Mouse (Mus musculus) embryonic facial prominence, embryonic 12.5 days (tissue): ENCODE data around the gene Stra6l. TPM values are rescaled to one million over a fixed set of nuclear protein-coding genes. Genes with fewer than 3 reads are reported as not detected.

ENCODE experiments used
- ATAC-seq: fragments of 200-750 bp; cut with Nextera tagmentation; 2 replicates; pipeline ENCODE4 v1.8.0; 2017; ENCODE audit not compliant: insufficient number of reproducible peaks, insufficient read depth, low FRiP score, low TSS enrichment
- H3K27ac ChIP-seq: fragments of 300-500 bp; sonication (generic); 2 replicates; pipeline ENCODE4 v1.5.1; 2016; ENCODE audit warnings: mild to moderate bottlenecking
- H3K27me3 ChIP-seq: fragments of 300-500 bp; sonication (generic); 2 replicates; pipeline ENCODE4 v1.6.1; 2016; ENCODE audit warnings: mild to moderate bottlenecking, moderate library complexity
- H3K36me3 ChIP-seq: fragments of 300-500 bp; sonication (generic); 2 replicates; pipeline ENCODE4 v1.6.1; 2016; ENCODE audit warnings: mild to moderate bottlenecking
- H3K4me1 ChIP-seq: fragments of 300-500 bp; sonication (generic); 2 replicates; pipeline ENCODE4 v1.6.1; 2016
- H3K4me2 ChIP-seq: fragments of 300-500 bp; sonication (generic); replicated peaks from 2 replicates; pipeline ENCODE4 v1.6.1; 2016; ENCODE audit warnings: mild to moderate bottlenecking, moderate library complexity
- H3K4me3 ChIP-seq: fragments of 300-500 bp; sonication (generic); 2 replicates; pipeline ENCODE4 v1.5.1; 2016; ENCODE audit warnings: mild to moderate bottlenecking
- H3K9ac ChIP-seq: fragments of 300-500 bp; sonication (generic); 2 replicates; pipeline ENCODE4 v1.6.1; 2016; ENCODE audit warnings: mild to moderate bottlenecking, moderate library complexity
- H3K9me3 ChIP-seq: fragments of 300-500 bp; sonication (generic); 2 replicates; pipeline ENCODE4 v1.6.1; 2016; ENCODE audit warnings: mild to moderate bottlenecking, moderate library complexity
- WGBS: fragments of 180-500 bp; shearing (Covaris S2); methylation state at CpG from one replicate; pipeline ENCODE4 v1.1.7; 2016; 5-methylcytosine and 5-hydroxymethylcytosine counted together
- polyA plus RNA-seq: library from polyadenylated mRNA; unstranded; fragments of >200 nt; fragmentation: Nextera tagmentation; extraction: Ambion mirVana; gene quantifications from 2 replicates; pipeline ENCODE4 v1.2.1, GENCODE M21; 2016

Gene Stra6l
- polyA plus RNA-seq, 1 experiment from 2014 or later, result 0.15 TPM

GRCm38 (mm10) chr4:45889487-45889886 is 41.0 kb downstream of the Stra6l start:
- H3K4me1 ChIP-seq, result peaks cover 9% of the 10 kb centered on the region
- whole genome bisulfite sequencing, result 67% methylated on average over 6 of the region's 6 CpGs
- no peak for ATAC-seq
- no peaks in the 10 kb centered on the region for H3K36me3 ChIP-seq
- H3K4me3 ChIP-seq, result no peak overlapping the region
- H3K27ac ChIP-seq, result no peak overlapping the region
- H3K9ac ChIP-seq, result no peak overlapping the region
- no peaks in the 10 kb centered on the region for H3K9me3 ChIP-seq
- 0 out of 2 replicates have a peak, but pooled peaks cover 3% of the 10 kb centered on the region for H3K27me3 ChIP-seq
- no peak overlapping the region for H3K4me2 ChIP-seq

- Histone ChIP-seq H3K27ac (no peak within 1 kb of the TSS), H3K4me2 (peak within 1 kb of the TSS; percentile 38), H3K9ac (no peak within 1 kb of the TSS), H3K4me3 (no peak within 1 kb of the TSS), H3K4me1 (peaks cover 9% of the 10 kb centered on the region), H3K36me3 (no peaks in the 10 kb centered on the region), H3K27me3 (0 out of 2 replicates have a peak, but pooled peaks cover 3% of the 10 kb centered on the region), H3K9me3 (no peaks in the 10 kb centered on the region)
- peak; percentile 56; the same call in 1 of the 2 replicates for ATAC-seq
- WGBS, result 12% methylated on average over 19 of the region's 19 CpGs
Measured at GRCm38 (mm10) chr4:45890066-45890761, 41.8 kb downstream of the Stra6l start, which contains the start of gene Ccdc180. Ccdc180 (plus strand) TSS chr4:45890303.

- Histone ChIP-seq H3K9ac (no peak overlapping the region), H3K4me1 (peaks cover 7% of the 10 kb centered on the region; the same call in 1 of the 2 replicates), H3K9me3 (no peaks in the 10 kb centered on the region), H3K27me3 (peaks cover 7% of the 10 kb centered on the region), H3K4me2 (no peak overlapping the region), H3K4me3 (no peak overlapping the region), H3K27ac (no peak overlapping the region), H3K36me3 (no peaks in the 10 kb centered on the region)
- WGBS, result 12% methylated on average over 16 of the region's 16 CpGs
- ATAC-seq, result 0 out of 2 replicates have a peak, but pooled peaks have one; percentile 47
Measured at GRCm38 (mm10) chr4:45896425-45897081, 48.1 kb downstream of the Stra6l start.

GRCm38 (mm10) chr4:45898413-45898812 is 49.9 kb downstream of the Stra6l start:
- H3K4me1 ChIP-seq, result peaks cover 7% of the 10 kb centered on the region; the same call in 1 of the 2 replicates
- H3K4me2 ChIP-seq, result no peak overlapping the region
- no peaks in the 10 kb centered on the region for H3K36me3 ChIP-seq
- 55% methylated on average over 5 of the region's 5 CpGs for WGBS
- no peak for ATAC-seq
- H3K9me3 ChIP-seq, result no peaks in the 10 kb centered on the region
- H3K27ac ChIP-seq, result no peak overlapping the region
- no peak overlapping the region for H3K9ac ChIP-seq
- peaks cover 6% of the 10 kb centered on the region for H3K27me3 ChIP-seq
- no peak overlapping the region for H3K4me3 ChIP-seq

- Histone ChIP-seq H3K4me2 (no peak overlapping the region), H3K4me3 (no peak overlapping the region), H3K27ac (no peak overlapping the region), H3K27me3 (no peaks in the 10 kb centered on the region), H3K36me3 (no peaks in the 10 kb centered on the region), H3K9ac (no peak overlapping the region), H3K4me1 (no peaks in the 10 kb centered on the region), H3K9me3 (no peaks in the 10 kb centered on the region)
- 92% methylated on average over 13 of the region's 13 CpGs for WGBS
- no peak for ATAC-seq
Measured at GRCm38 (mm10) chr4:45909256-45909655, 60.8 kb downstream of the Stra6l start.

GRCm38 (mm10) chr4:45909924-45910323 is 61.5 kb downstream of the Stra6l start:
- no peak for ATAC-seq
- H3K9me3 ChIP-seq, result no peaks in the 10 kb centered on the region
- no peak overlapping the region for H3K9ac ChIP-seq
- no peak overlapping the region for H3K4me2 ChIP-seq
- no peak overlapping the region for H3K27ac ChIP-seq
- H3K4me1 ChIP-seq, result no peaks in the 10 kb centered on the region
- H3K4me3 ChIP-seq, result no peak overlapping the region
- no peaks in the 10 kb centered on the region for H3K36me3 ChIP-seq
- 62% methylated on average over 4 of the region's 4 CpGs for WGBS
- no peaks in the 10 kb centered on the region for H3K27me3 ChIP-seq

- no peak for ATAC-seq
- no peak overlapping the region for H3K4me2 ChIP-seq
- H3K27me3 ChIP-seq, result no peaks in the 10 kb centered on the region
- H3K4me1 ChIP-seq, result no peaks in the 10 kb centered on the region
- WGBS, result 83% methylated on average over 5 of the region's 5 CpGs
- H3K36me3 ChIP-seq, result no peaks in the 10 kb centered on the region
- H3K9me3 ChIP-seq, result no peaks in the 10 kb centered on the region
- no peak overlapping the region for H3K9ac ChIP-seq
- no peak overlapping the region for H3K4me3 ChIP-seq
- no peak overlapping the region for H3K27ac ChIP-seq
Measured at GRCm38 (mm10) chr4:45911256-45911655, 62.8 kb downstream of the Stra6l start.

- H3K9me3 ChIP-seq, result no peaks in the 10 kb centered on the region
- no peaks in the 10 kb centered on the region for H3K4me1 ChIP-seq
- H3K9ac ChIP-seq, result no peak overlapping the region
- whole genome bisulfite sequencing, result 88% methylated on average over 4 of the region's 4 CpGs
- no peaks in the 10 kb centered on the region for H3K36me3 ChIP-seq
- no peak overlapping the region for H3K4me3 ChIP-seq
- no peak overlapping the region for H3K27ac ChIP-seq
- no peaks in the 10 kb centered on the region for H3K27me3 ChIP-seq
- H3K4me2 ChIP-seq, result no peak overlapping the region
- ATAC-seq, result no peak
Measured at GRCm38 (mm10) chr4:45911876-45912275, 63.4 kb downstream of the Stra6l start.

GRCm38 (mm10) chr4:45917091-45917490 is 68.6 kb downstream of the Stra6l start:
- no peak overlapping the region for H3K4me2 ChIP-seq
- H3K36me3 ChIP-seq, result no peaks in the 10 kb centered on the region

GRCm38 (mm10) chr4:45921663-45922435 is 73.4 kb downstream of the Stra6l start:
- WGBS, result 86% methylated on average over 10 of the region's 10 CpGs
- H3K27me3 ChIP-seq, result no peaks in the 10 kb centered on the region
- H3K4me1 ChIP-seq, result no peaks in the 10 kb centered on the region
- no peak overlapping the region for H3K9ac ChIP-seq
- no peaks in the 10 kb centered on the region for H3K9me3 ChIP-seq
- H3K27ac ChIP-seq, result no peak overlapping the region
- no peaks in the 10 kb centered on the region for H3K36me3 ChIP-seq
- ATAC-seq, result no peak
- no peak overlapping the region for H3K4me2 ChIP-seq
- H3K4me3 ChIP-seq, result no peak overlapping the region

More at GRCm38 (mm10) chr4:45917091-45917490, 68.6 kb downstream of the Stra6l start:
- Histone ChIP-seq H3K9me3 (no peaks in the 10 kb centered on the region), H3K4me3 (no peak overlapping the region), H3K4me1 (no peaks in the 10 kb centered on the region), H3K27me3 (no peaks in the 10 kb centered on the region), H3K9ac (no peak overlapping the region), H3K27ac (no peak overlapping the region)
- no peak for ATAC-seq
- 81% methylated on average over 7 of the region's 7 CpGs for WGBS

- no peak overlapping the region for H3K9ac ChIP-seq
- no peaks in the 10 kb centered on the region for H3K36me3 ChIP-seq
- no peaks in the 10 kb centered on the region for H3K4me1 ChIP-seq
- H3K9me3 ChIP-seq, result no peaks in the 10 kb centered on the region
- H3K4me2 ChIP-seq, result no peak overlapping the region
- whole genome bisulfite sequencing, result 87% methylated on average over 4 of the region's 4 CpGs
- H3K27me3 ChIP-seq, result no peaks in the 10 kb centered on the region
- no peak overlapping the region for H3K4me3 ChIP-seq
- no peak overlapping the region for H3K27ac ChIP-seq
- no peak for ATAC-seq
Measured at GRCm38 (mm10) chr4:45924011-45924410, 75.5 kb downstream of the Stra6l start.
